Mouse (Mus musculus) CH12.LX (cell line): ENCODE results near the gene Pitpnm3.

Source experiments
- CHD1 ChIP-seq: IDR thresholded peaks from 2 replicates; pipeline ENCODE4 v1.6.1; 2012; ENCODE audit warnings: low read depth, low read length, improper control_type of control experiment, inconsistent platforms
- EP300 ChIP-seq: IDR thresholded peaks from 2 replicates; pipeline ENCODE4 v1.6.1; 2011; ENCODE audit warnings: low read length, improper control_type of control experiment
- POLR2AphosphoS2 ChIP-seq: IDR thresholded peaks from 2 replicates; pipeline ENCODE4 v1.6.1; 2011; ENCODE audit warnings: low read depth, low read length, improper control_type of control experiment

DNA sequence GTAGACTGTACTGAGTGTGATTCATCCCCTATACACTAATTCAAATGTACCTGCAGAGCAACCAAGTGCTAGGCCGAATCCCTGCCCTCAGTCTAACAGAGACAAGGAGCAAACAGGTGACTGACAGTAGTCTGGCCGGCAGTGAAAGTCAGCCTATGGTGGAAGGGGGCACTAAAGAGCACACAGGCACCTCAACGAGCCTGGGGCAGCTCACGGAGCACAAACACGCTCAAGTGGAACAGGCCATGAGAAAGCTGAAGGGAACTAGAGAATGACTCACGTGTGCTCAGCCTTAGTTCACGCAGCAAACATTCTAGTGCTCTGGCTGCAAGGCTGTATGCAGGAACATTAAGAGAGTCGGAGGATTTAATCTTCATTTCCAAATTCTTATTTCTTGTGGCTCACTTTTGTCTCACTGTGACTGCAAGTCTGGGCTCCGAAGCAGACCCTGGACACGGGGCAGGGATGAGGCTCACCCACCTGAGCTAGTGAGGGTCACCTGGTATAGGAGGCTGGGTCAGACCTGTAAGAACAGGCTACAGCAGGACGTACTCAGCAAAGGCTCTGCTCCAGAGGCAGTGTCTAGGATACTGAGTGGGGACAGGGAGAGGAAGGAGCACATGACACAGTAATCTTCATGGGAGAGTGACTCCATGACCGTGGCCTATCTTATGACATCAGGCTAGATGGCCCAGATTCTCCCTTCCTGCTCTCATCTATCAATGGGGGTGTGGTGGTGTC is 17.7 kb upstream of the Pitpnm3 start:
- no peak for TF ChIP-seq POLR2AphosphoS2
- no peak for TF ChIP-seq CHD1
- no peak for TF ChIP-seq EP300
